Mouse (Mus musculus) T-helper 1 cell (primary cell): ENCODE results near the gene Trpv1.

Source experiments
- in situ Hi-C: fragments of 300-600 bp; cut with MboI, MseI; formaldehyde crosslinking; loops from one replicate; pipeline ENCODE4 v1.15.1; 2025; ENCODE audit warnings: high pct_unique_total_duplicates

The Trpv1 gene

DNA sequence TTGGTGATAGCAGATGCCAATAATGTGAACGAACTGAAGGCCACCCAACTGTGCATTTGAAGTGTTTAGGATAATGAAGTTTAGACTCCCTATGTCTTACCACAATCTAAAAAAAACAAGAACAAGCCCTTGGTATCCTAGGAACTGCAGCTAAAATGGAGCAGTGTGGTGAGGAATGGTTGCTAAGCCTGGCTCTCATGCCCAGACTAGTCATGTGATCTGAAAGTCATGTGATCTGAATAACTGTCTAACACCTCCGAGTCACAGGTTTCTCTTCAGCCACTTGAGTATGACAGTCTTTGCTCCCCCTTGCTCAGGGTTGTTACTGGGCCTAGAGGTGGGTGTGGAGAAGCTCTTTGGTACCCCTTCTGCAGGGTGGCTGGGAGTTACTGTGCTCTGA is 1.6 kb upstream of the Trpv1 start:
- in situ Hi-C loops = loop anchor here (25.0 kb wide), 1 partner anchor 1495 kb away; the partner anchor contains the start of gene Wscd1

DNA sequence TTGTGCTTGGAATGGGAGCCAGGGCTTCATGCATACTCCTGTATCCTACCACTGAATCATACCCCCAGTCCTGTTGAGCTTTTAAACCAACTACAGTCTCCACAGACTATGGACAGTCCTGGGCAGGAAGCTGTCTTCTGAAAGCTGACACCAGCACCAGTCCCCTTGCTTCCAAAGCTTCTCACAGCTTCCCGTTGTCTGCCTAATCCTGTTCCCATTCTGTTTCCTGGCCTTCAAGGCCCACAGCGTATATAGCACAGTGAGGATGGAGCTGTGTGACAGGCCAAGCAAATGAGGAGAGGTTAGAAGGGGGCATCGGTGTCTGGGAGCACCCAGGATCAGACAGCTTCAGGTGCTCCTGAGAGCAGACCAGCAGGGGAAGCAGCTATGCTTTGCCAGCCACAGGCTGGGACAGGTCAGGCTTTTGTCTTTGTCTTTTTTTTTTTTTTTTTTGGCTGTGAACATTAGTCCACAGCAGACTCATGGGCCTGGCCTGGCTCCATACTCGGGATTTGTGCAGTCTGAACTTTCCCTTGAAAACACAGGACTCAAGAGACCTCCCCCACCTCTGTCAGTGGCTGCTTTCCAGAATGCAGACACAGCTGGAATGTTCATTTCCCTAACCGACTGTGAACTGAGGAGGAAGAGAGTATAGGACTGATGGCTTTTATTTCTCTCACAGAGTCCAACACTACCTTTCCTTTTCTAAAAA is 2.1 kb downstream of the Trpv1 start:
- in situ Hi-C loops = loop anchor here (25.0 kb wide), 1 partner anchor 1499 kb away; the partner anchor contains the start of gene Wscd1

DNA sequence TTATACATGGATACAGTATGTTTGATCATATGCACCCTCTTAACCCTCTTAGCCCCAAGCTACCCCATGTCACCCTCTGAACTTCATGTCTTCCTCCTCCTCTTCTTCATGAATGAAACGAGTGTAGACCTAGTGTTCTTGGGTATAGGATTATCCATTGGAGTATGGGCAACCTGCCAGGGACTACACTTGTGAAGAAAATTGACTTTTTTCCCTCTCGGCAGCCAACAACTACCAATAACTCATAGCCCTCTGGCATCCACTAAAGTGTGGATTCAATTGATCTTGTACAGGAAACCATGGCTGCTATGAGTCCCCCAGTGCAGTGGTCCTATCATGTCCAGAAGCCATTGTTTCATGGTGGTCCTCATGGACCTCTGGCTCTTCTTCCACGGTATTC is 2.6 kb downstream of the Trpv1 start:
- in situ Hi-C loops = loop anchor here (25.0 kb wide), 1 partner anchor 1499 kb away; the partner anchor contains the start of gene Wscd1

DNA sequence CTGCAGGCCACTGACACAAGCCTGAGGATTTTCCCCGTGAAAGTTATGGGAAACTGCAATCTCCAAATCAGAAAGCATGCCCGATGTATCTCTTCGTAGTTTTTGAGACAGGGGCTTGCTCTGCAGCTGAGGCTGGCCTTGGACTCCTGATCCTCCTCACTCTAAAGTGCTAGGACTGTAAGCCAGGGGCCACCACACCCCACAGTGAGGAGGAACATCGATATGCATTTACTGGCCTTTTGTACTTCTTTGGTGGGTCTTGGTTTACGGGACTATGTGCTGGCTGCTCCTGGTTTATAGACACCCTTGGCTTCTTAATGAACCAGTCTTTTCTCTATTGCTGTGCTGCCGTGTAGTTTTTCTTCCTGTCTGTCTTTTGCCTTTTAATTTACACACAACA is 8.1 kb downstream of the Trpv1 start:
- in situ Hi-C loops = loop anchor here (25.0 kb wide), 1 partner anchor 1505 kb away; the partner anchor contains the start of gene Wscd1

DNA sequence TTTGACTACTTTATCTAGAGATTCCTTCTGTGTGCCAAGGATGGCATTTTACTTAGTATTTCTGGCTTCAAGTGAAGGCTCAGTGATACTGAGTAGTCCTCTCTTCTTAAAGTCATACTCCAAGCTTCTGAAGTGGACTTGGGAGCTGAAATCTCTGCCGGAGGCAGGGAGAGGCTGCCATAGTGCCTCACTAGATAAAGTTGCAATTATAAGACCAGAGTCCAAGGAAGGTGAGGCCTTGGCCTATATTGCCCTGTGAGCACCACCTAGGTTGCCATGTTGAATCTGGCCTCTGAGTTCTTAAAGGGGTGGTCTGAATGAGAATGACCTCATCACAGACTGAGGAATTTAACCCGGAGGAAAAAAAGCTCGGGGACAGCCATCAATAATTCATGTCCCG is 8.7 kb downstream of the Trpv1 start:
- in situ Hi-C loops = loop anchor here (25.0 kb wide), 1 partner anchor 1505 kb away; the partner anchor contains the start of gene Wscd1

DNA sequence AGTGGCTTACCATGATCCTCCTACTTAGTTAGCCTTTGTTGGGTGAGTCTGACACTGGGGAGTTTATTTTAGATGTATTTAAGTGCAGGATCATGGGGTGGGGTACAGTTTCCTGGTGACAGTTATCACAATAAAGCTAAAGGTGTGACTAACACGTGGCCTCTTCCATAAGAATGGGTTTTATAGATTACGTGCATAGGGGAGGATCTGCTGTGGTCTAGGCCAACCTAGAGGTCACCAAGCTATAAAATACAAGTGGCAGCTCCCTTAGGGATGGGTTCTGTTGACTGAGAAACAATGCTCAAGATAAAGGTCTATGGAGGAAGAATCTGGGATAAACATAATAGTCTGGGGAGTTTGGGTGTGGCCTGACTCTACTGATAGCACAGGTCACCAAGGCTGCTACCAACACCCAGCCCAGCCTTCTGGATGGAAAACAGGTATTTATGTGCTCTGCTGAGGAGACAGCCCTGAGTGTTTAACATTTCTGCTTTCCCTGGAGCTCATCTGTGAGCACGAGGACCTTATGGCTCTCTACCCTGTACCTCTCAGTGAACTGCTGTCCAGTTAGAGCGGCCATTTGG is 23.4 kb downstream of the Trpv1 start:
- in situ Hi-C loops = no loop called here

DNA sequence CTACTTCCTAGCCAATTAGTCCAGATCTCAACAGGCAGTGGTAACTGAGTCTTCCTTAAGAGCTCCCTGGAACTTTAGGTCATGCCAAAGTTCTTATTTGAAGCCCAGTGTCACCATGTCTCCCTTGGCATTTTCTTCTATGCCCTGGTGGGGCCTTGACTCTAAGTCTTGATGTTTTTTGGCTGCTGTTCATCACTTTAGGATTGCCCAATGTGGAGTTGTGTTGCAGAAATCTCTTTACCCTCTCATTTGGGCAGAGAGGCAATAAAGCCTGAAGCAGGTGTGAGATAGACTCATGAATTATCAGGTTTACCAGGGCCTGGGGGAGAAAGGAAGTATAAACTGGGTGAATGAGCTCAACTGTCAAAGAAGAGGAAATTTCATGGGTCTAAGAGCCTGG is 24.6 kb downstream of the Trpv1 start:
- in situ Hi-C loops = no loop called here

DNA sequence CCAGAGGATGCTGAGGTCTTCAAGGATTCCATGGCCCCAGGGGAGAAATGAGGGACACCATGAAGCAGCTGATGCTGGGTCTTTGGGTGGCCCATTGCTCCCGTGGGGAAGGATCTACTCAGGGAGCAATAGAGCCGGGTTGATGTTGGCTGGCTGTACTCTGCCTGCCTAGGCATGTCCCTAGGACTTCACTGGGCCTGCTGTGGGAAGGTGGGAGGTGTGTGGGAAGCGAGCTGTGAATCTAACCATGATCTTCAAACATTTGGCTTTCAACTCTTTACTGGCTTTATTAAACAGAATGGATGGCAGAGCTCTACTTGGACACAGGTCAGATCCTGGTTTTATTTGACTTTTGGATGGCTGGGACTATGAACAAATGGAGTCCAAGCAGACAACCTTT is 26.4 kb downstream of the Trpv1 start:
- in situ Hi-C loops = no loop called here

DNA sequence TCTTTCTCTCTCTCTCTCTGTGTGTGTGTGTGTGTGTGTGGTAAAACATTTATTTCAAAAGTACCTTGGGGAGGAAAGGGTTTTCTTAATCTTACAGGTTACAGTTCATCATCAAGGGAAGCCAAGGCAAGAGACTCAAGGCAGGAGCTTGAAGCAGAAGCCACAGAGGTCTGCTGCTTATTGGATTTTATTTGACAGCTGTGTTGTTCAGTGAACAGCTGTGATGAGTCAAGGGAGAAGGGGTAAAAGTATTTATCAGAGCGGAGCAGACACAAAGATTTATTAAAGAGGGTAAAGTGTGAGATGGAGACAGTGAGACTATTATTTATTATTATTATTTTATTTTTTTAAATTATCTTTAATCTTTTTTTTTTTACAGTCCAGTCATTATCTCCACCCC is 27.3 kb downstream of the Trpv1 start:
- in situ Hi-C loops = no loop called here

DNA sequence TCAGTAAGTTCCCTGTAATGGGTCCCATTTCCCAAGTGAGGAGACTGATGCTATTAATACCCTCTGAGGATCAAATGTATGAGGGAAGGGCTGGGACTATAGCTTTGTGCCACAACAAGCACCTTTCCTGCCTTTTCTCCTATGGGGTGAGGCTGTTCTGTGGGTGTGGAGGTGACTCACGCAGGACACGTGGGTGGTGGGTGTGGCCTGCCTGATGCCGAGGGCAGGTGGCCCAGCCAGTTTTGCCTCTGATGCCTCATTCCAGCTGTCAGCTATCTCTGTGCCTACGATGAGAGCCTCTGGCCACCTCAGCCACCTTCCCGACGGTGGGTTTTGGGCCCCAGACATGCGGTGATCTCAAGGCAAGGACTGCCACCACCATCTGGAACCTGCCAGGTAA is 33.2 kb downstream of the Trpv1 start, which contains the start of gene Trpv3:
Gene Trpv3 (plus strand): TSS at position 122 of the 400 bp plus-strand sequence.
- in situ Hi-C loops = no loop called here

DNA sequence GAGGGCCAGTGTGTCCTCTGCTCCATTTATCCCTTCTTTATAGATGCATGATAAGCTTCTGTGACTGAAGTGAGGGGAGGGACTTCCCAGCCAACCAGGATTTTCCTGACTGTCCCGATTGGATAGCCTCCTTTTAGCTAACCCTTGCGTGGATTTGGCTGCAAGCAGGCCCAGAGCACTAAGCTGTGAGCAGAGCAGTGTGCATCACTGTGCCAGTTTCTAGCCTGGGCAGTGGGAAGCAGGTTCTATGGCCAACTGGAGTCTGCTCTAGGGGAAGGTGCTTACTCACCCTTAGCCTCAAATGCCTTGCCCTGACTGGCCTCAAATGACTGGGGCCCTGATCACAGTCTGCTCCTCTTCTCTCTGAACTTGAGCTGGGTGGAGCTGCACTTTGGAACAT is 40.7 kb downstream of the Trpv1 start:
- in situ Hi-C loops = no loop called here

DNA sequence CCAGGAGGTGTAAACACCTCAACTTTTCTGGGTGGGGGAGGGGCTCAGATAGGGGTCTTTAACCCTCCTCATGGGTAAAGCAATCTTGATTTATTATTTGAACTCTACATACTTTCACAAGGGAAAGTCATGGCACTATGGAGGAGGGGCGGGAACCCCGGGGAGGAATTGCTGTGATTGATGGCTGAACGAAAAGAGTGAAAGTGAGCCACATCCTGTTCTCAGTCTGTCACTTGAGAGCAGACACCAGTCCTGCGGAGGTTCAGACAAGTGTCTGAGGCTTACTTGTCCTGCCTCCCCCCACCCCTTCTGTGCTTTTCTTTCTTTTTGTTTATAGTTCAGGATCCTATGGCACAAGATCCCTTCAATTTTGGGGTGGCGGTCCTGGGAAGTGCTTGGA is 46.6 kb downstream of the Trpv1 start:
- in situ Hi-C loops = no loop called here

DNA sequence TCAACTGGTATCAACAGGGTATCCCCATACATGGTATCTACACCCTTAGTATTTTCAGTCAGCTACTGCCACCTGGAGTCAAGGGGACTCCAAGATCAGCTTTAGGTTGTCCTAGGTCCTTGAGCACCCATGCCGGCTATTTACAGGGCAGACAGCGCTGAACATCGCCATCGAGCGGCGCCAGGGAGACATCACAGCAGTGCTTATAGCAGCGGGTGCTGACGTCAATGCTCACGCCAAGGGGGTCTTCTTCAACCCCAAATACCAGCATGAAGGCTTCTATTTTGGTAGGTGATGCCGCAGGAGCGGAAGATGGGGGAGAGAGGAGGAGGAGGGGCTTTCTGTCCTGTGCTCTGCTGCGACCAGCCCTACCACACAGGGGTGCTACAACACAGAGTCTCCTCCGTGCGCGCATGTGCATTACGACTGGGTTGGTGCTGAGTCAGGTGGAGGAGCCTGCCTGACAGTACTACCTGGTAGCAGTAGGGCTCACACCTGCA is 47.5 kb downstream of the Trpv1 start:
- in situ Hi-C loops = no loop called here

DNA sequence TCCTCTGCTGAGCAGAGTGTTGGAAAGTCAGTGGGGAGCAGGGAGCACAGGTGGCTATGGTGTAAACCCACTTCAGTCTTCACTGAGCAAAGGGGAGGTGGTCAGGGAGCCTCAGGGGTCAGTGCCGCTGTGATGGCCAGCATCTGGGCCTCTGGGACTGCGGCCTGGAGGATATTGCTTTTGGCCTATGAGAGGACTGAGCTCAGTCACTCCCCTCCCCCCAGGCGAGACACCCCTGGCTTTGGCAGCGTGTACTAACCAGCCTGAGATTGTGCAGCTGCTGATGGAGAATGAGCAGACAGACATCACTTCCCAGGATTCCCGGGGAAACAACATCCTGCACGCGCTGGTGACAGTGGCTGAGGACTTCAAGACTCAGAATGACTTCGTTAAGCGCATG is 49.3 kb downstream of the Trpv1 start:
- in situ Hi-C loops = no loop called here

DNA sequence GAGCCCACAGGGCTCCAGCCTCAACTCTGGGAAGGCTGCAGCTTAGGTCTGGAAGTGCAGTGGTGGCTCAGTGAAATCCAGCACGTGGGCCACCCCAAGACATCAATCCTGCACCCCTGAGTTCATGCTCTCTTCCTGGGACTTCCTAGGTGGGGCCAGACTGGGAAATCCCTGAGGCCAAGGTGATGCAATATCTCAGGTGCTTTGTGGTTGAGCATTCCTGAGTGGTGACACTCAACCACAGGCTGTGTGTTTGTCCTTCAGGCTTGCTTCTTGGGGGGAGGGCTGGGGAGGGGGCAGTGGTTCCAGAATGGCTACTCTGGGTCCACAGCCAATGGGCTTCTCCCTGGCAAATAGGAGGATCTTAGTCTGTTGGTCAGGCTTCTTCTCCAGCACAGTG is 49.8 kb downstream of the Trpv1 start:
- in situ Hi-C loops = no loop called here

DNA sequence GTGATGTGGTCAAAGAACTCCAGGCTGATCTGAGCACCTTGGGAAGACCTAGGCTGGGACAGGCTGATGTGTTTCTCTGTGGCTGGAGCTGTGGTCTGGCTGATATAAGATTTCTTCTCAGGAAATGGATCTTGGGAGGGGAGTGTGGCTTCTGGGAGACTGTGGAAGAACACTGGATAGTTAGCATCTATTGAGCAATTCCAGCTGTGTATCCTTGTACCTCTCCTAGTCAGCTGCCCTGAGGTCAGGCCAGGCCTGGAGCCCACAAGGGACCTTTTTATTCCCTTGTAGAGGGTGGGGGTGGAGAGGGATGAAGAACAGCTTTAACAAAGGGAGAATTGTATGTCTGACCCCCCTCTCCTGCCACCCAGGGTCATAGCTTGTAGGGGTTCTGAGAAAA is 50.3 kb downstream of the Trpv1 start:
- in situ Hi-C loops = no loop called here

DNA sequence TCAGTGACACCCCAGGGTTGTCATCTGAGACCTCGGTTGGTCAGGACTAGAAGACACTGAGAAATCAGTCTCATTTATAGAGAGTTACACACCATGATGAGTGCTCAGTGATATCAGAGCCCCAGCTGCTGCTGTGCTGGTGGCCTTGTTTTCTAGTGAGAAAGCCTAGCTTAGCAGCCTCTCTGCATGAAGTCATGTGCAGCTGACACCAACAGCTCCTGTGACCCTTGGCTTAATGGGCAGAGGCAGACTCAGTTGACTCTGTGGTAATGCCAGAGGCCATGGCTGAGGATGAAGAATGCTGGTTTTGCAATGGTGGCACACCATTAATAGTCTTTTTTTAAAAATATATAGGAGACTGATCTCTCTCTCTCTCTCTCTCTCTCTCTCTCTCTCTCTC is 55.5 kb downstream of the Trpv1 start:
- in situ Hi-C loops = no loop called here

DNA sequence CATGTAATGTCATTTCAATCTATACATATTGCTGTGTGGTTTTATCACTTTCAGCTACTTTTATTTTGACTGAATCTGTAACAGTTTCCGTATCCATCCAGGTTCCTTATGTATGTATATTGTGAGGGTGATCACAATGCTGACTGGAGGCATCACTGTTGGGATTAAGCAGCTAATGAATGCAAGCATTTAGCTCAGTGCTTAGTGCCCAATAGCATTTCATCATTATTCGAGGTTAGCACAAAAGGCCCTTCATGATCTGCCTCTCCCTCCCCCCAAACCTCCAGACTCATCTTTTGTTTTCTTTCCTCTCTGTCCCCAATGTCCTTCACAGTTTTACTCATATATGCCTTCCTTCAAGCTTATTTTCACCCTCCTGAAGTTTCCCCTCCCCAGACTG is 69.0 kb downstream of the Trpv1 start:
- in situ Hi-C loops = no loop called here
